Mouse (Mus musculus): ENCODE results near the gene Podxl. TPM values are rescaled to one million over a fixed set of nuclear protein-coding genes. Genes with fewer than 3 reads are reported as not detected.

Podxl gene
- total RNA-seq, 1 experiment from 2014 or later = 49.6 TPM

Other genes starting within 250 kb of the Podxl start
- gene Mkln1, start 165.2 kb downstream of the Podxl start, total RNA-seq (2021) = 164 and 176 TPM in 2 replicates